Mouse (Mus musculus) skeletal muscle tissue, postnatal 0 days (tissue): ENCODE data around the gene Parpbp. TPM values are rescaled to one million over a fixed set of nuclear protein-coding genes. Genes with fewer than 3 reads are reported as not detected.

ENCODE experiments used
- polyA plus RNA-seq: library from polyadenylated mRNA; unstranded; fragments of >200 nt; fragmentation: Nextera tagmentation; extraction: Ambion mirVana; gene quantifications from 2 replicates; pipeline ENCODE4 v1.2.1, GENCODE M21; 2015

The Parpbp gene
- polyA plus RNA-seq = 1.5 and 1.8 TPM in 2 replicates

GRCm38 (mm10) chr10:88146707-88147477 lies at the start of gene Parpbp, which contains the start of gene Nup37:
Gene Parpbp, minus strand, starts transcription at chr10:88146941.
Gene Nup37, plus strand, starts transcription at chr10:88146992.

GRCm38 (mm10) chr10:88090772-88091171 lies 56.0 kb downstream of the Parpbp start, which contains the start of gene Pmch:
Gene Pmch, plus strand, starts transcription at chr10:88091072.

Other genes starting within 250 kb of the Parpbp start
- gene Pmch, start 55.9 kb downstream of the Parpbp start, polyA plus RNA-seq = not detected in 2 replicates
- 24.3 and 26.2 TPM in 2 replicates for gene Nup37, start 51 bp upstream of the Parpbp start, polyA plus RNA-seq
- 74.1 and 74.3 TPM in 2 replicates for gene Washc3, start 54.2 kb upstream of the Parpbp start, polyA plus RNA-seq
- 2.7 and 16.0 TPM in 2 replicates for gene Dram1, start 232.1 kb upstream of the Parpbp start, polyA plus RNA-seq
- gene Gnptab, start 232.2 kb upstream of the Parpbp start, polyA plus RNA-seq = 2.0 and 4.2 TPM in 2 replicates